ENCODE assay signal across 8 mouse cellular contexts in genomic region chr13:63566018-63567015, GRCm38 (mm10). TPM values are rescaled to one million over a fixed set of nuclear protein-coding genes. Genes with fewer than 3 reads are reported as not detected.
A peak's percentile ranks its signal among the peaks of the same experiment; 100 is the strongest.
DNase-seq lines count a peak whose midpoint lies in the region; ATAC-seq and TF ChIP-seq lines count a peak whose summit lies in the region.

No protein-coding gene starts in this region.

- DNase-seq in brain, embryonic 18.5 days (ENCODE audit: low read depth, low spot score) = peak; percentile 90
- DNase-seq in kidney, postnatal 14 days = peak; percentile 91

- H3K9ac ChIP-seq in heart, embryonic 14.5 days (ENCODE audit: low read length) = peak overlapping the region; percentile 92
- H3K9ac ChIP-seq in liver, embryonic 15.5 days = peak overlapping the region; percentile 83
- peak overlapping the region; percentile 99 for H3K9ac ChIP-seq in neural tube, embryonic 13.5 days

- H3K9me3 ChIP-seq in heart, embryonic 14.5 days (ENCODE audit: control insufficient read depth, low read length) = no peaks in the 10 kb centered on the region
- no peaks in the 10 kb centered on the region for H3K9me3 ChIP-seq in liver, embryonic 15.5 days (replicated peaks)
- no peaks in the 10 kb centered on the region for H3K9me3 ChIP-seq in neural tube, embryonic 13.5 days

- under 1% methylated on average over 46 of the region's 46 CpGs for WGBS in heart, embryonic 14.5 days
- under 1% methylated on average over 46 of the region's 46 CpGs for WGBS in liver, embryonic 15.5 days (ENCODE audit: insufficient replicate concordance)
- WGBS in neural tube, embryonic 13.5 days = under 1% methylated on average over 46 of the region's 46 CpGs

- peak overlapping the region; percentile 73 to 85 for H3K4me3 ChIP-seq in heart, embryonic 14.5 days (ENCODE audit: control insufficient read depth in 1 of 2, insufficient read depth in 1 of 2, low read depth in 1 of 2, low read length in 2 of 2)
- peak overlapping the region; percentile 92 for H3K4me3 ChIP-seq in liver, embryonic 15.5 days (replicated peaks)
- H3K4me3 ChIP-seq in neural tube, embryonic 13.5 days = peak overlapping the region; percentile 95
- peak overlapping the region; percentile 88 for H3K4me3 ChIP-seq in testis, adult 2 months (ENCODE audit: control insufficient read depth, low read depth, low read length)

- peaks cover 19% of the 10 kb centered on the region for H3K27me3 ChIP-seq in heart, embryonic 14.5 days (ENCODE audit: control insufficient read depth, insufficient read depth, low read length)
- peaks cover 34% of the 10 kb centered on the region for H3K27me3 ChIP-seq in liver, embryonic 15.5 days
- peaks cover 25% of the 10 kb centered on the region for H3K27me3 ChIP-seq in neural tube, embryonic 13.5 days
- H3K27me3 ChIP-seq in testis, adult 2 months (ENCODE audit: control insufficient read depth, insufficient read depth, low read length) = no peaks in the 10 kb centered on the region

- peaks cover 2 to 12% of the 10 kb centered on the region in 2 experiments; a peak in 2 of 4 replicates for H3K4me1 ChIP-seq in heart, embryonic 14.5 days (ENCODE audit: control insufficient read depth in 2 of 2, insufficient read depth in 2 of 2, low read length in 2 of 2)
- peaks cover 60% of the 10 kb centered on the region for H3K4me1 ChIP-seq in liver, embryonic 15.5 days (replicated peaks)
- H3K4me1 ChIP-seq in neural tube, embryonic 13.5 days (replicated peaks) = peaks cover 53% of the 10 kb centered on the region
- peaks cover 33% of the 10 kb centered on the region for H3K4me1 ChIP-seq in testis, adult 2 months (ENCODE audit: control insufficient read depth, insufficient read depth, low read length)

- no peaks in the 10 kb centered on the region for H3K36me3 ChIP-seq in heart, embryonic 14.5 days (ENCODE audit: control insufficient read depth, insufficient read depth, low read length)
- no peaks in the 10 kb centered on the region for H3K36me3 ChIP-seq in liver, embryonic 15.5 days (replicated peaks)
- H3K36me3 ChIP-seq in neural tube, embryonic 13.5 days = no peaks in the 10 kb centered on the region
- no peaks in the 10 kb centered on the region for H3K36me3 ChIP-seq in testis, adult 2 months (ENCODE audit: control insufficient read depth, insufficient read depth, low read length)

- peak overlapping the region; percentile 89 to 98 for H3K27ac ChIP-seq in heart, embryonic 14.5 days (replicated peaks in 1 of 2; ENCODE audit: control insufficient read depth in 1 of 2, insufficient read depth in 1 of 2, low read depth in 2 of 2, low read length in 2 of 2)
- peak overlapping the region; percentile 90 for H3K27ac ChIP-seq in liver, embryonic 15.5 days (replicated peaks)
- H3K27ac ChIP-seq in neural tube, embryonic 13.5 days (replicated peaks) = peak overlapping the region; percentile 99
- peak overlapping the region; percentile 71 for H3K27ac ChIP-seq in testis, adult 2 months (ENCODE audit: control insufficient read depth, insufficient read depth, low read depth, low read length)

- peak; percentile 40 for ATAC-seq in CD4-positive, CD25-positive, alpha-beta regulatory T cell, adult 4 months
- peak; percentile 58 for ATAC-seq in erythroid progenitor cell, adult 5-6 weeks (replicated peaks; ENCODE audit: low FRiP score, poor library complexity, severe bottlenecking)
- ATAC-seq in heart, embryonic 14.5 days (ENCODE audit: insufficient number of reproducible peaks, insufficient read depth, low FRiP score, low read depth) = 0 out of 2 replicates have a peak, but pooled peaks have one; percentile 27
- peak; percentile 9; the same call in 1 of the 2 replicates for ATAC-seq in liver, embryonic 15.5 days (ENCODE audit: insufficient read depth)
- peak; percentile 60 for ATAC-seq in neural tube, embryonic 13.5 days (ENCODE audit: low read depth)

- peak overlapping the region; percentile 84 for H3K4me2 ChIP-seq in heart, embryonic 14.5 days (ENCODE audit: low read length)
- H3K4me2 ChIP-seq in liver, embryonic 15.5 days = peak overlapping the region; percentile 99
- peak overlapping the region; percentile 95 for H3K4me2 ChIP-seq in neural tube, embryonic 13.5 days

- no peak for TF ChIP-seq CTCF in testis, adult 2 months (IDR thresholded peaks at IDR 0.05; ENCODE audit: control insufficient read depth, insufficient read depth, insufficient replicate concordance, low read depth, low read length)

- no peak for TF ChIP-seq POLR2A in testis, adult 2 months (IDR thresholded peaks at IDR 0.05; ENCODE audit: control insufficient read depth, low read depth, low read length)

RNA-seq across cellular contexts. Expression of gene Ptch1, which starts 7.1 kb away (rescaled TPM):
- polyA plus RNA-seq in CD4-positive, CD25-positive, alpha-beta regulatory T cell, adult 4 months (2017; shearing (Covaris generic)) = 10 to 100 TPM; 13.6 to 15.9 TPM
- total RNA-seq in erythroid progenitor cell, adult 5-6 weeks (2015; ENCODE audit: low replicate concordance) = 4.0 and 6.3 TPM in 2 replicates
- 1.6 and 2.6 TPM in 2 replicates for total RNA-seq in erythroid progenitor cell, adult 5-6 weeks (2017; ENCODE audit: low replicate concordance)
- polyA plus RNA-seq in heart, embryonic 14.5 days (2014; fragmentation: Nextera tagmentation; extraction: Ambion mirVana) = 8.4 and 9.0 TPM in 2 replicates
- 3.1 TPM in 2 replicates for polyA plus RNA-seq in liver, embryonic 15.5 days (2015; fragmentation: Nextera tagmentation; extraction: Ambion mirVana)
- polyA plus RNA-seq in neural tube, embryonic 13.5 days (2015; fragmentation: Nextera tagmentation; extraction: Ambion mirVana) = 19.2 and 22.1 TPM in 2 replicates
- polyA plus RNA-seq in testis, adult 2 months (2012; rRNA removed) = 4.5 and 5.6 TPM in 2 replicates

Comparison
In these comparisons a context has a peak if more than half of its experiments do, and no peak if none do; other contexts are left out.
1. Peak in every context shown above with its lines: DNase-seq, ATAC-seq, H3K4me3 ChIP-seq and H3K27ac ChIP-seq.
2. ATAC-seq: peak in every context shown above with its lines; median percentile 60 in neural tube, embryonic 13.5 days; 58 in erythroid progenitor cell, adult 5-6 weeks; 40 in CD4-positive, CD25-positive, alpha-beta regulatory T cell, adult 4 months; 27 in heart, embryonic 14.5 days; 9 in liver, embryonic 15.5 days.